Mouse (Mus musculus) thymus, postnatal 4 days (tissue): Measurements from ENCODE around the gene Mark4.

Experiments
- DNase-seq: peaks from one replicate; pipeline ENCODE4 v3.0.0; 2021

The Mark4 gene

GRCm38 (mm10) chr7:19432475-19432874 is 26.1 kb downstream of the Mark4 start:
- DNase-seq, result peak; percentile 44

DNA sequence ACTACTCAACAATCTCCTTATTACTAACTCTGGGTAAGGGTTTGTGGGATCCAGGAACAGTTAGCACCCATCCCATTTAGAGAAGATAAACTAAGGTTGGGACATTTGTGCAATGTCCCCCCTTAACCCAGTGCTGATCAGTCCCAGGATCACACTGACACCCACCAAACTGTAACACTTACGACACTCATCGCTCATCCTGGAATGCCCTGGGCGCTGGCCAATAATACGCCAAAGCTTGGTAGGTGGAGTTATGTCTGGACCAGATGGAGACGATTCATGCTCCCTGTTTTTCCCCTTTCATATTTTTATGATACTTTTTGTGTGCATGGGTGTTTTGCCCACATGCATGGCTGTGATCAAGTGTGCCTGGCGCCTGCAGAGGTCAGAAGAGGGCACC is 28.2 kb downstream of the Mark4 start:
- no peak for DNase-seq

- DNase-seq, result peak; percentile 42
These were observed 28.9 kb downstream of the Mark4 start for GRCm38 (mm10) chr7:19429726-19430125.

DNA sequence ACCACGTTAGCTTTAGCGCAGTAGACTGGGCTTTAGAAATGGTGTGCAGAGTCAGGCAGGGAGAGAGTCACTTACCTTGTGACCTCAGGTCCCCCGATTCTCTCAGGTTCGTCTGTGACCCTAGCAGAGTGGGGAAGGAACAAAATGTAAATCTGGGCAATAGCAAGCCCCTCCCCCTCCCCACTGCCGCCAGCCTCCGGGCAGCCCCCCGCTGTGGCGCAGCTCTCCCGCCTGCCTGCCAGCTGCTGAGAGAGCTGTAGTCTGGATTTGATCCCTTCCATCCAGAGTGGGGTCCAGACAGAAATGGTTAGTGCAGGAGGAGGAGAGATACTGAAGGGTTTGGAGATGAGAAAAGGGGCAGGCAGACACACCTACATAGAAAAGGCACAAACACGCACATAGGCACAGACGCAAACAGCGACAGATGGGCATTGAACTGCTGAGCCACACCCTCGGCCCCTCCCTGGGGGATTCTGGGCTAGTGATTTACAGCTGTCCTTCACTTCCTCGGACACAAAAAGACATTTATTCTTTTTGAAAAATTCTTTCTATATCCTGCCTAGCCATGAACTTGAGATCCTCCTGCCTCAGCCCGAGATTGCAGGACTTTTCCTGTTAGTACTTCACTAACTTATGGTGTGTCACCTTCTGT is 30.5 kb downstream of the Mark4 start:
- DNase-seq, result no peak

DNA sequence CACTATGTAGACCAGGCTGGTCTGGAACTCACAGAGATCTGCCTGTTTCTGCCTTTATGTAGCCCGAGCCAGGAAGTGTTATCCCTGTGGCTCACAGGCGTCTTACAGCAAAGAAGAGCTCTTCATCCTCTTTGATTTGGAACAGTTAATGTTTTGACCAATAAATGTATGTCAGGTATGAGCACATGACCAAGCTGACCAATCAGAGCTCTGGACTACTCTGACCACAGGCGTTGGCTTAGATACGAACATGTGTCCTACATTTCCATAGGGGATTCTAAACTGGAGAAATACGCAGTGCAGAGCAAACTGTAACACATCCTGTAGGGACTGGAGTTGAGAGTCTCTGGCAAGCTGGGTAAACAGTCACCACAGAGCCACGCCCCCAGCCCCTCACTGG is 31.7 kb downstream of the Mark4 start:
- no peak for DNase-seq

- DNase-seq, result no peak
These were observed 32.3 kb downstream of the Mark4 start for GRCm38 (mm10) chr7:19426349-19426748.

- DNase-seq, result no peak
These were observed 34.6 kb downstream of the Mark4 start for GRCm38 (mm10) chr7:19424051-19424450.

GRCm38 (mm10) chr7:19423083-19423482 is 35.5 kb downstream of the Mark4 start:
- DNase-seq, result no peak

DNA sequence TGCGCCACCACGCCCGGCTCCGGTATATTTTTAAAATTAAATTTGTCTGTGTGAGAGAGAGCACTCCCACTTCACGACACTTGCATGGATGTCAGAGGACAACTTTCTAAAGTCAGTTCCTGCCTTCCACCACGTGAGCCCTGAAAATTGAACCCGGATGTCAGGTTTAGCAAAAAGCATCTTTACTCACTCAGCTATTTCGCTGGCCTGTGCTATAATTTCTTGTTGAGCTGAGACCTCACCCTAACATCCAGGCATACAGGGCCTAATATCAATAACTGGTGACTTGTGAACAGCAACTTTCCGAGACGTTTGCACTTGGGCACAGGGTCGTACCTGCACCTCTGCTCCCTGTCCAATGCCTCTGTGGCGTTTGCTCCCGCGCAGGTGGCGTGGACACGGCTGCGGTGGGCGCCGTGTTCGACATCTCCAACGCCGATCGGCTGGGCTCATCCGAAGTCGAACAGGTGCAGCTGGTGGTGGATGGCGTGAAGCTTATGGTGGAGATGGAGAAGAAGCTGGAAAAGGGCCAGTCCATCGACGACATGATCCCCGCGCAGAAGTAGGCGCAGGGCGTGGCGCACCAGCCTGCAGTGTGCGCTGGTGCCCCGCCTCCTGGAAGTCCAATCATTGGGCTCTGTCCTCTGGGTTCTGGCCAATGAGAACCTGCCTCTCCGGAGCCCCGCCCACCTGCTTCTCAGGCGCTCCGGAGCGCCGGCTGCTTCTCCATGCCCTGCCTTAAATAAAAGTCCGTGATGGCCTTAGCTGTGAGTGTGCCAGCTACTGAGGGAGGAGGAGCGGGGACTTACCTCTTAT is 37.6 kb downstream of the Mark4 start:
- peak; percentile 94 for DNase-seq

DNA sequence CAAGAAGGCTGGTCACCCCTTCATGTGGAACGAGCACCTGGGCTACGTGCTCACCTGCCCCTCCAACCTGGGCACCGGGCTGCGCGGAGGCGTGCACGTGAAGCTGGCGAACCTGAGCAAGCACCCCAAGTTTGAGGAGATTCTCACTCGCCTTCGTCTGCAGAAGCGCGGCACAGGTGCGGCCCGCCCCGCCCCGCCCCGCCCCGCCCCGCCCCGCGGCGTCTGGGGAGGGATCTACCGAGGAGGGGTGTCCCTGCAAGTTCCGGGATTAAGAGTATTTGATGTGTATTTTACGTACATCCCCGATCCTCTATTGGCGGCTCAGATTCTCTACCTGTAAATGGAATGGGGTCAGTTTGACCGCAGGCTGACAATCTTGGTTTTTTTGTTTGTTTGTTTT is 38.5 kb downstream of the Mark4 start:
- peak; percentile 53 for DNase-seq

GRCm38 (mm10) chr7:19416590-19416989 is 42.0 kb downstream of the Mark4 start:
- DNase-seq, result peak; percentile 38

GRCm38 (mm10) chr7:19413525-19413924 is 45.1 kb downstream of the Mark4 start:
- no peak for DNase-seq

DNA sequence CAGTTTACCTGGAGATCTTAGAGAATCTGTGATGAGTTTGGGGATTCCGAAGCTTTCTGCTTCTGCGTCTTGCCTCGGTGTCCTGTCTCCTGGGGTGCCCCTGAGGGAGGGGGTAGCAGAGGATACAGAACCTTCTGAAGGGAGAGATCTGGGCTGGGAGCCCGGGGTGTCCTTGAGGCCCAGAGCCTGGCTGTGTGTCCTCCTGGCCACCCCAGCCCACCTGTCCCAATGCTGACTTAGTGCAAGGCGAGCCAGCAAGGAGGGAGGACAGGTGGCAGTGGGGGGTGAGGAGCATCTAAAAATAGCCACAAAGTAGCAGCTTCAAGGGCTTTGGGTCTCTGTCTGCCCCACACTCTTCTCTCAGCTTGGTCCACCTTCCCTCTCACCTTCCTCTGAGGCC is 46.8 kb downstream of the Mark4 start:
- no peak for DNase-seq

- no peak for DNase-seq
These were observed 47.8 kb downstream of the Mark4 start for GRCm38 (mm10) chr7:19410766-19411344.

GRCm38 (mm10) chr7:19409753-19410152 is 48.9 kb downstream of the Mark4 start:
- no peak for DNase-seq

DNA sequence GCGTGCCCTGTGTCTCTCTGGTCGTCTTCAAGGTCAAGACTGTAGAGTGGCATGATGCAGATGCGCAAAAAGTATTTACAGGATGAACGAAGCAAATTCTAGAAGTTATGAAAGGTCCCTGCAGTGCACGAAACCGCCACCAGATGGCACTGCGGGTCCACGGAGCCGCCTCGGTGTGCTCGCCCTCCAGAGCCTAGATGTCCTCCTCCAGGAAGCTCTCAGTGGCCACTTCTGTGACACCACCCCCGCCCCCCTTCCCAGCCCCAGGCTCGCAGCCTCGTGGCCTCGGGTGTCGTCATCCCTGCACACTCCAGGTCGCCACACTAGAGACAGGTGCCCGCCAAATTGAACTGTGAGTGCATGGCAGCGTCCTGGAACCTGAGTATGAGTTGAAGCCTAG is 53.2 kb downstream of the Mark4 start:
- peak; percentile 93 for DNase-seq

DNA sequence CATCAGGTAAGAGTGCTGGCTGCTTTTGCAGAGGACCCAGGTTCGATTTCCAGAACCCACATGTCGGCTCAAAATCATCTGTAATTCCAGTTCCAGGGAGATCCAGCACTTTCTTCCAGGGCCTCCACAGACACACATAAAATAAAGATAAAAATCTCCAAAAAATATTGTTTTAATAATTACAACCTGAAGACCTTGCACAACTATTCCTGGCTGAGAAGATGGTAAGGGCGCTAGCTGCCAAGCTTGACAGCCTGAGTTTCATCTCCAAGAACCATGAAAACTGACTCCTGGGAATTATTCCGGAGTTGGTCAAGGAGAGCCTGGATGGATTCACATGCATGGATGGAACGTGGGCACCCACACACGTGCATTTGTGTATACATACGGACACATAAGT is 54.1 kb downstream of the Mark4 start, which contains the start of gene Ckm:
TSS of gene Ckm (plus strand) at position 301 of the 400 bp plus-strand sequence.
- DNase-seq, result no peak

- DNase-seq, result peak; percentile 96
These were observed 54.8 kb downstream of the Mark4 start, which contains the start of gene Klc3 for GRCm38 (mm10) chr7:19403731-19404296. Gene Klc3 (minus strand): TSS chr7:19404104.

DNA sequence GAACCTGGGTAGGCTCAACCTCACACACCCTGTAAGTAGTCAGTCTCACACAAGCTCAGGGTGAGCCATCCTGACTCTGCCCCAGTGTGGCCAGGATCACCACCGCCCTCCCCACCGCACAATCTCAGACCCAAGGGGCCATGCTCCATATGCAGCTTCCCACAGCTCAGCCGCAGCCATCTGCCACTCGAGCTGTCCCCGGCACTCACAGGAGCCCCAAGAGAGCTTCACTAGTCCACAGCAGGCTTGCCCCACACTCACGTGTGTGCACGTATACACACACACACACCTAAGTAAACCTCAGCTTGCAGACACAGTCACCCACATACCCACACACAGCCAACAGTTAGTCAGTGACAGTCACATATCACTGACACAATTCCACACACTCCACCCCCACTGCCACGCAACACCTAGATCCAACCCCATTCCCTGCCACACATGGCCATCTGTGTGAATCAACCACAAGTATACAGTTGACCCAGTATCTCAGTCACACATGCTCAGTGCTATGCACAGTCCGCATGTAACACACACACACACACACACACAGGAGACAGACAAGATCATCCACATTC is 56.0 kb downstream of the Mark4 start:
- no peak for DNase-seq

- DNase-seq, result no peak
These were observed 57.7 kb downstream of the Mark4 start for GRCm38 (mm10) chr7:19400946-19401345.

DNA sequence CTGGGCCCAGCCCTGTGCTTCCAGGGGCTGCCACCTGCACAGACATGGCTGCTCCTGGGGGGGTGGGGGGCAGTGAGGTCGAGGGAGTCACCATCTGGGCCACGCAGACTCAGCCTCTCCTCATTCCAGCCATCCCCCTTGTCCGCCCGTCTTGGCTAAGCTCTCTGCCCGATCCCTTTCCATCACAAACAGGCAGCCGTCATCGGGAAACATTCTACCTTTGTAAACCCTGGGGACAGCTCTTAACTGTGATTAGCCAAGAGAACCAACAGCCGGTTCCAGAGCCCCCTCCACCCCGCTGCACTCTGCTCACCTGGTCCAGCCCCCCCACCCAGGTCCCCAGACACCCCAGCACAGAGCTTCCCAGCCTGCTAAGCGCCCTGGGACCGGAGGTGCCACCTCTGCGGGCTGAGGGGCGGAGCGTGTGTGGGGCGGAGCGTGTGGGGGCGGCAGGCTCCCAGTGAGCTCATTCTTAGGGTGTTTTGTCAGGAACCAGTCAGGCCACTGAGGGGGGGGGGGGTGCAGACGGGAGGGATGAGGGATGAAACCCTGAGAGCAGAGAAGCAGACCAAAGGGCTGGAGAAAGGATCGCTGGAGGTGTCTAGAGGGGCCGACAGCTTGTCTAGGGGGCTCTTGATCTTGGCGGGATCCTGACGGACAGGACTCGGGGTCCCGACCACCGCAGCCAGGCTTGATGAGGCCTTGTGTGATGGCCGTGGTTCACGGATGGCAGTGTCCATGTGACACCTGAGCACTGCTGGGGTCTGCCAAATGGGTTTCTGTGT is 58.9 kb downstream of the Mark4 start:
- DNase-seq, result peak; percentile 84

GRCm38 (mm10) chr7:19394484-19394883 is 64.1 kb downstream of the Mark4 start:
- no peak for DNase-seq
